Mouse (Mus musculus) megakaryocyte, embryonic 14.5 days (primary cell): ENCODE data around the gene Hist4h4.

Source experiments
- FLI1 ChIP-seq: IDR thresholded peaks from 2 replicates; pipeline ENCODE4 v1.6.1; 2012; ENCODE audit warnings: low read length, inconsistent platforms, mixed read lengths
- GATA1 ChIP-seq: IDR thresholded peaks from 3 replicates; pipeline ENCODE4 v1.6.1; 2012; ENCODE audit warnings: mixed read lengths, low read length, inconsistent platforms, borderline replicate concordance

DNA sequence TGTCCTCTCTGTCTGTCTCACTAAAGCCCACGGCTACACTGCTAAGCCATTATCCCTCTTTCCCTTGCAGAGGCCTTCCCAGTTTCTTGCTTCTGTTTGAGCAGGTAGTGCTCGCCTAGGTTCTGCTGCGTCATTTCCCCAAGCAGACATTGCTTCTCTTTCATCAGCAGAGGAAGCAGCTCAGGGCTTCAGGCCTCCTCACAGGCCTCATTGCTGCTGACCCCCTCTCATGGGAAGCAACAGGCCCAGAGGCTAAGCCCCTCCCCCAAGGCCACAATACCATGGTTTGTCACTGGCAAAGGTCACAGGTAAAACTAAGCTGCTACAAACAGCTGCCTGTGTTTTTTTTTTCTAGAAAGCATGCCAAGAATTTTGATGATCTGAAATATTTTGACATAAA lies 48.5 kb upstream of the Hist4h4 start:
- TF ChIP-seq GATA1 (no peak), FLI1 (no peak)
